Mouse (Mus musculus): ENCODE results near the gene Rell1.
"Not testable (repeated sequence)": the region's sequence is repeated elsewhere in the genome, so short reads cannot be mapped to it uniquely, and the experiment has no call there.

Rell1 gene

GRCm38 (mm10) chr5:63903329-63903728, 65.4 kb downstream of the Rell1 start:
- DNase-seq (ENCODE audit: low read depth, low spot score): no peak

GRCm38 (mm10) chr5:63897820-63898110, 70.9 kb downstream of the Rell1 start:
- no peak for DNase-seq (ENCODE audit: low read depth, low spot score)

GRCm38 (mm10) chr5:63897001-63897819, 71.5 kb downstream of the Rell1 start:
- DNase-seq (ENCODE audit: low read depth, low spot score): not testable (repeated sequence)

DNA sequence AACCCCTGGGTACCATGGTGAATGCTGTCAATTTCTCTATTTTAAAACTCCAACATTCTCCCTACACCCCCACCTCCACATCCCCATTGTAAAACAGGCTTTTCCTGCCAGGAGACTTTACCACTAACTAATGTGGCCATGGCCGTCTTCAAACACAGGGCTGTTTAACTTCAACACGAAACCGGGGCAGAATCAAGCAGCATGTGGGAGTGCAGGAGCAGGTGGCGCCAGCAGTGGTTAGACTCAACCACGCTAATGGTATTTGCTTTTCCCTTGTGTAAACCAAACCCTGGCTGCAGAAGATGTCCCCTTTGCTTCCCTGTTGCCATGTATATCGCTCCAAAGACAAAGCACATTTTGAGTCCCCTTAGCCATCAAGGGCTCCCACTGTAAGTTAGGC, 76.8 kb downstream of the Rell1 start:
- DNase-seq (ENCODE audit: low read depth, low spot score): no peak

GRCm38 (mm10) chr5:63891241-63891640, 77.5 kb downstream of the Rell1 start:
- DNase-seq (ENCODE audit: low read depth, low spot score): no peak

- no peak for DNase-seq (ENCODE audit: low read depth, low spot score)
Observed at GRCm38 (mm10) chr5:63887111-63887510, 81.6 kb downstream of the Rell1 start.

- DNase-seq (ENCODE audit: low read depth, low spot score): peak; percentile 32
Observed at GRCm38 (mm10) chr5:63886709-63887108, 82.0 kb downstream of the Rell1 start.

DNA sequence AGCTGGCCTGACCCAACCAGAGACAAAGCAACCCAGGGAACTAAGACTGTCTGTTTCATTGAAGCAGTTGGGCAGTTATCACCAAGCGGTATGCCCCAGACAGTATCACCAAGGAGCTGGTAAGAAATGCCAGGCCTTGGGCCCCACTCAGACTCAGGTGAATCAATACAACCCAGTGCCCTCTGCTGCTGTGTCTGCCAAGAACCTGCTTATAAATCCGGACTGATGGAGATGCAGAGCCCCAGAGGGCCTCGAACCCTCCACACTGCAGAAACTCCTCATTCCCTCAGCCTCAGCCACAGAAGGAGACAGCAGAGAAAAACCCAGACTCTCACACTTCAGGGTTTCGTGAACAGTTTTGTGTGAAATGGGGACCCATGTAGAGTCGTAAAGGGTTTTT, 82.4 kb downstream of the Rell1 start:
- DNase-seq (ENCODE audit: low read depth, low spot score): no peak

DNA sequence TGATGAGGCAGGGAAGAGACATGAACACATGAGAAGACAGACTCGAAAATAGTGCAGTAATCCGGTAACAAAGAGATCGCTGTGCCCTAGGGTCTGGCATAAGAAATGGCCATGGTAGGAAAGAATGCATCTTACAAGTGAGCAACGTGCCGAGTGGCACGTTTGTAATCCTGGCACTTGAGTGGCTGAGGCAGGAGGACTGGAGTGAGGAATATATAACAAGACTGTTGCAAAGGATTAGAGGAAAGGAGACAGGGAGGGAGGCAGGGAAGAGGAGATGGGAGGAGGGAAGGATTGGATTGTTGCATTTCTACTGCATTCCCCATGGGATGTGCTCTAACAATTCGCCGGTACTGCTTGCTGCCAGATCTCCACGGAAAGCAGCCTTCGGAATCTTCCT, 89.7 kb downstream of the Rell1 start:
- no peak for DNase-seq (ENCODE audit: low read depth, low spot score)

DNA sequence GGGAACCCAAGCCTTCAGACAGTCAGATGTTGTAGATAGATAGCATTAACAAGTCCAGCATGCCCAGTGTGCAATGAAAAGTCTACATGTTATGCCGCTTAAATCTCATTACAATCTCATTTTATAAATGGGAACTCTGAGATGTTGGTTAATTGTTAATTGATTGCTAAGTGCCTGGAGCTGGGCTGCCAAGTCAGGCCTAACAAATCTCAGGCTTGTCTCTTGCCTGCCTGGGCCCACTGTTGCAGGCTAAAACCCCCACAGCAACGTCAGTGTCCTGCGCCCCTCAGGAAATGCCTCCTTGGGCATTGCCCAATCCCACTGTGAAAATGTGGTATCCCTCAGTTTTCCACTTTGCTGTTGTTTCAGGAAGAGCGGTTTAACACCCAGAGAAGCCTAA, 92.6 kb downstream of the Rell1 start:
- DNase-seq (ENCODE audit: low read depth, low spot score): no peak

DNA sequence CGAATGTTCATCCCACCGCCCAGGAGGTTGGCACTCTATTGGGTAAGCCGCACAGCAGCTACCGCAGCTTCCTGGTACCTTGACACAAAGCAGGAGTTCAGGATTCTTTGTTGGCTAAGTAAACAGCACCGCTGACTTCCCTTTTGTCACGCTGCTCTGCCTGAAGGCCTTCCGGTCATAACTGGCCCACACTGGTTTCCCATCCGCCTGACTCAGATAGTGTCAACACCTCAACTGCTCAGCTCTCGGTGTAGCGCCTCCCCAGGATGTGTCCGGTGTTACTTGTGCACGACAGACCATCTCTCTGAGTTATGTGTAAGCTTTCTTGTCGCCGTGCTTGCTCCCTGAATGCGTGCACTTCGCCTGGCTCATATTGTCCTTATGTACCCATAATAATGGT, 93.8 kb downstream of the Rell1 start:
- DNase-seq (ENCODE audit: low read depth, low spot score): no peak

- DNase-seq (ENCODE audit: low read depth, low spot score): no peak
Observed at GRCm38 (mm10) chr5:63872176-63872932, 96.3 kb downstream of the Rell1 start.

GRCm38 (mm10) chr5:63867421-63867820, 101.3 kb downstream of the Rell1 start:
- DNase-seq (ENCODE audit: low read depth, low spot score): no peak

DNA sequence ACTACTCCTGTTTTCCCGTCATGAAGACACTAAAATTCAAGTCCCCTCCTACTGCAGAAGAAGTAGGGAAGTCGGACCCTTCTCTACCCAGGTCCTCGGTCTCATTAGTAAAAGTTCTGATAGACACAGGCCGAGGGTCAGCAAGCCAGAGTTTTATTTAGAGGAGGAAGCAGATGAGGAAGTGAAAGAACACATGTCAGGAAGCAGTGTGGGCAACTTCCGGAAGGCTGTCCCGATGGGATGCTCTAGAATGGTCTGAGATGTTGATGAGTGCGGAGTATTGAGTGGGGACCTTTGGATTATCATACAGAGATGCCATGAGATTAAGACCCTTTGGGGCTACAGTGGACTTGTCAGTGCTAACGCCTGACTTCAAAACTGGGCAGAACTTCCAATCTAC, 109.8 kb downstream of the Rell1 start:
- DNase-seq (ENCODE audit: low read depth, low spot score): no peak

Measured in retina, postnatal 7 days (tissue).